Mouse (Mus musculus): ENCODE data around the gene Pkig. TPM values are rescaled to one million over a fixed set of nuclear protein-coding genes. Genes with fewer than 3 reads are reported as not detected.
A peak's percentile ranks its signal among the peaks of the same experiment; 100 is the strongest.

The Pkig gene
- polyA plus RNA-seq (2012; ENCODE audit: insufficient read depth, insufficient read length, low replicate concordance, missing spikeins) = not detected in 2 replicates

DNA sequence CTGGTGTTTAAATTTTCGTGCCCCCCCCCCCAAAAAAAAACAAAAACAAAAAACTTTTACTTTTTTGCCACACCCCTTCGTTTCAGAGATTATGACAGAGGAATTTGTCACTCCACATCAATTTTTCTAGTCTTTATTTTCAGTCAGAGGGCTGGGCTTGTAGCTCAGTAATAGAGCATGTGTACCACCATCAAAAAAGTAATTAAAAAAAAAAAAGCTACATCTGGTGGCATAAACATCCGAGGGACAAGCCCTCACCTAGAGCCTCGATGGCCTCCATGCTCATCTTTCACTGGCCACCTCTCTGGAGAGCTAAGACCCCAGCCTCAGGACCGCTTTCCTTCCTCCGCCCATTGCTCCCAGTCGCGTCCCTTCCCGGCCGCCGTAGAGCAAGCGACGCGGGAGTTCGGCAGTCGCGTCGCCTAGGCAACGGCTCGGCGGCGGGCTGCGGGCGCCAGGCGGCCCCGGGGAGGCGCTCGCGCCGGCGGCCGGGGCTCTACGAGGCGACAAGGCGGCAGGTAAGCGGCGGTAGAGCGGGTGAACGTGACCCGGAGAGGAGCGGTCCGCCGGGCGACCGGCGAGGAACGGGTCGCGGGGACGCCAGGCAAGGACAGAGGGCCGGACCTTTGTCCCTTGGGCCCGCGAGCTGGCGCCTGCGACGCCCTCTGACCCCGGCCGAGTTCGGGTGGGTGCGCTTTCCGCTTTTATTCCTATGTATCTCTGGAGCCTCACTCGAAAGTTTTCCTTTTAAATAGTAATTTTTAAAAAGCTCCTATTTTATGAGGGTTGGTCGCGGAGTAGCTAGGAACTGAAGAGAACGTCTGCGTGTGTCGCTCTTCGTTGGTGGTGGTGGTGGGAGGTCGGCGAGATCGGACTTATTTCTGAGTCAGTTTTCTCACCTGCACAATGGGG, at the start of gene Pkig:
Pkig (plus strand) TSS at position 412 of the 912 bp plus-strand sequence.
- H3K4me1 ChIP-seq (ENCODE audit: control insufficient read depth, insufficient read depth, low read length) = peaks cover 27% of the 10 kb centered on the region
- no peak for TF ChIP-seq CTCF (IDR thresholded peaks at IDR 0.05; ENCODE audit: insufficient read depth, low read depth, low read length)
- TF ChIP-seq POLR2A (IDR thresholded peaks at IDR 0.05; ENCODE audit: insufficient read depth, low read depth, low read length) = peak; percentile 69; the same call in 1 of the 2 replicates
- peak within 1 kb of the TSS; percentile 82 for H3K27ac ChIP-seq (ENCODE audit: insufficient read depth, low read depth, low read length)
- under 1% methylated on average over 71 of the region's 71 CpGs for WGBS
- peak within 1 kb of the TSS; percentile 82 for H3K4me3 ChIP-seq (ENCODE audit: insufficient read depth, low read depth, low read length)

DNA sequence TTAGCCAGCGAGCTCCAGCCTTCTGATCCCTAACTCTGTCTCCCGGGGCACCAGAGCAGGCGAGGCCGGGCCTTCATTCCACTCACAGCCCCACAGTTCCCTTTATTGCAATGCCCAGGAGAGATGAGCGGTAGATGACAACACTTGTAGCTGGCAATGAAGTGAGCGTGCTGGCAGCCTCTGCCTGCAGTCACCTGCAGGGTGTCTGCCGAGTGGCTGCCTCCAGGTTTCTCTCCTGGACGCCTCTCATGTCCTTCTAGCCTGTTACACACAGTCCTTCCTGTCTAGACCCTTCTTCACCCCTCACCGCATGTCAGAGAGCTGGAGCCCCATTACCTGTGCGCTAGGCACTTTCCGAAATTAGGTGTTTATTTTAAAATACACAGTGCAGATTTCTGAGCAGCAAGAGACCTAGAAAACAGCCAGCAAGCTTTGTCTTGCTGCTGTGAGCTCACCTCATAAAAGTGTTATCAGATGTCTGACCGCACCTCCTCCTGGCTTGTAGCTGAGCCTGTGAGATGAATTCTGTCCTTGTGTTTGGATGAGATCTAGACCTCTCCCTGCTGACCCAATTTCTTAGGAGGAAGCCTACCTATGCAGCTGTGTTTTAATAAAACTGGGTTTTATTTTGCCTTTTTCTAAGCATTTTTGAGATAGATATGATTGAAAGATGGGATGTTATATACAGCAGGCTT, 48.8 kb upstream of the Pkig start:
- no peak for TF ChIP-seq CTCF (IDR thresholded peaks at IDR 0.05; ENCODE audit: insufficient read depth, low read depth, low read length)
- TF ChIP-seq POLR2A (IDR thresholded peaks at IDR 0.05; ENCODE audit: insufficient read depth, low read depth, low read length) = no peak
- Histone ChIP-seq H3K4me3 (ENCODE audit: insufficient read depth, low read depth, low read length) (no peak overlapping the region), H3K4me1 (ENCODE audit: control insufficient read depth, insufficient read depth, low read length) (peaks cover 11% of the 10 kb centered on the region; the same call in 1 of the 2 replicates), H3K27ac (ENCODE audit: insufficient read depth, low read depth, low read length) (no peak overlapping the region)
- 83% methylated on average over 12 of the region's 12 CpGs for WGBS

DNA sequence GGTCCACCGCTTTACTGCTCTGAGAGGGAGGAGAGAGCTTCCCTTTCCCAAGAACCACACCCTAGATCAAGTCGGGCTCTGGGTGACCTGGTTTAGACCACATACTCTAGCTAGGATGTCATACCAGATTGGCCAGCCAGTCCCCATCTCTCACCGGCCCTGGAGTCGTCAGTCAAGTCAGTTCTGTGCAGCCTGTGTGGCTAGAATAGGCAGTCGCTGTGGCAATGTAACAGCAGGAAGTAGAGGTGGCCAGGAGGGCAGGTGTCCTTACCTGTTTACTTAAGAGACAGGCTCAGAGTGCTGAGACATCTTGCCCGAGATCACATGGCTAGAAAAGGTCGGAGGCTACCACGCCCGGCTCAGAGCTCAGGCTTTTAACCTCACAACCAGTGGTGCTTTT, 47.0 kb upstream of the Pkig start:
- no peak overlapping the region for H3K4me3 ChIP-seq (ENCODE audit: insufficient read depth, low read depth, low read length)
- TF ChIP-seq POLR2A (IDR thresholded peaks at IDR 0.05; ENCODE audit: insufficient read depth, low read depth, low read length) (no peak), CTCF (IDR thresholded peaks at IDR 0.05; ENCODE audit: insufficient read depth, low read depth, low read length) (no peak)
- no peak overlapping the region for H3K27ac ChIP-seq (ENCODE audit: insufficient read depth, low read depth, low read length)
- 87% methylated on average over 9 of the region's 9 CpGs for WGBS
- peaks cover 11% of the 10 kb centered on the region; the same call in 1 of the 2 replicates for H3K4me1 ChIP-seq (ENCODE audit: control insufficient read depth, insufficient read depth, low read length)

DNA sequence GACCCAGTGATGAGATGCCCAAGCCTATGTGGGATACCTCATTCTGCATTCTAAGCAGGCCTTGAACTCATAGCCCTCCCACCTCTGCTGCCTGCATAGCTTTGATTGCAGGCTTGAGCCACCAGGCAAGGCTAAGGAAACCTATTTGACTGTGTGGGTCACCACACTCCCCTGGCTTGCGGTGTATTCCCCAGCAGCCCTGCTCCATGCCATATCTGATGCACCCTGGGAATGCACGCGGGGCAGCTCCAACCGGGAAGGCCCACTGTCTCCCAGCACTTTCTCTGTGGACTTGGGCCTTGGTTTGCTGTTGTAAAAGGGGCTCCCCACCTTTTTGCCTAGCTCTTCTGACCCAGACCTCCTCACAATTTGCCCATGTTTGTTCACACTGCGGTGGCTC, 45.0 kb upstream of the Pkig start:
- no peak overlapping the region for H3K27ac ChIP-seq (ENCODE audit: insufficient read depth, low read depth, low read length)
- H3K4me3 ChIP-seq (ENCODE audit: insufficient read depth, low read depth, low read length) = no peak overlapping the region
- WGBS = 96% methylated on average over 5 of the region's 5 CpGs
- peaks cover 8% of the 10 kb centered on the region; the same call in 1 of the 2 replicates for H3K4me1 ChIP-seq (ENCODE audit: control insufficient read depth, insufficient read depth, low read length)
- TF ChIP-seq POLR2A (IDR thresholded peaks at IDR 0.05; ENCODE audit: insufficient read depth, low read depth, low read length) = no peak
- TF ChIP-seq CTCF (IDR thresholded peaks at IDR 0.05; ENCODE audit: insufficient read depth, low read depth, low read length) = no peak

DNA sequence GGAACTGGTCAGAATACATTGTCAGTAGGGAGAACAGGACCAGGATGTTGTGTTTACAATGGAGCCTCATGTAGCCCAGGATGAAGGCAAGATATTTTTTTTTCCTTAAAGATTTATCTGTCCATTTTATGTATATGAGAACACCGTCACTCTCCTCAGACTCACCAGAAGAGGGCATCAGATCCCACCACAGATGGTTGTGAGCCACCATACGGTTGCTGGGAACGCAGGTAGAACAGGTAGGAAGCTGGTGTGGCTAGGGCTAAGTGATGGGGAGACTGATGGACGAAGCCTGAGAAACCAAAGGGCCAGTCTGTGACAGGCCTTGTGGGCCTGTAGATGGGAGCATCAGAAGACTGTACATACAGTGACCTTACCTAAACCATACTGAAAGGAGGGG, 44.2 kb upstream of the Pkig start:
- no peak overlapping the region for H3K27ac ChIP-seq (ENCODE audit: insufficient read depth, low read depth, low read length)
- 93% methylated on average over 4 of the region's 4 CpGs for WGBS
- H3K4me3 ChIP-seq (ENCODE audit: insufficient read depth, low read depth, low read length) = no peak overlapping the region
- H3K4me1 ChIP-seq (ENCODE audit: control insufficient read depth, insufficient read depth, low read length) = peaks cover 8% of the 10 kb centered on the region; the same call in 1 of the 2 replicates
- TF ChIP-seq CTCF (IDR thresholded peaks at IDR 0.05; ENCODE audit: insufficient read depth, low read depth, low read length) = no peak
- no peak for TF ChIP-seq POLR2A (IDR thresholded peaks at IDR 0.05; ENCODE audit: insufficient read depth, low read depth, low read length)

DNA sequence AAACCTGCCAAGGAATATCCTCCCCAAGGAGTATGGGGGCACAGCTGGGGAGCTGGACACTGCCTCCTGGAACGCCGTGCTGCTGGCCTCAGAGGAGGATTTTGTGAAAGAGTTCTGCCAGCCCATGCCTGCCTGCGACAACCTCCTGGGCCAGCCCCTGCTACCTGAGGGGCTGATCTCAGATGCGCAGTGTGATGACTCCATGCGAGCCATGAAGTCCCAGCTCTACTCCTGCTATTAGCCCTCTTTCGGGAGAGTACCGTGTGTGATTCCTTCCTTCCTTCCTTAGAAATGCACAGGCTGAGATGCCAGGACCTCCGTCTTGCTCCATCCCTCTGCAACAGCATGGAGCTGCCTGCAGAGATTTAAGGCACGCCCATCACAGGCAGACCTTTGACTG, 42.8 kb upstream of the Pkig start:
- TF ChIP-seq CTCF (IDR thresholded peaks at IDR 0.05; ENCODE audit: insufficient read depth, low read depth, low read length) = no peak
- TF ChIP-seq POLR2A (IDR thresholded peaks at IDR 0.05; ENCODE audit: insufficient read depth, low read depth, low read length) = no peak
- H3K4me1 ChIP-seq (ENCODE audit: control insufficient read depth, insufficient read depth, low read length) = peaks cover 5% of the 10 kb centered on the region; the same call in 1 of the 2 replicates
- H3K27ac ChIP-seq (ENCODE audit: insufficient read depth, low read depth, low read length) = no peak overlapping the region
- 87% methylated on average over 9 of the region's 9 CpGs for WGBS
- no peak overlapping the region for H3K4me3 ChIP-seq (ENCODE audit: insufficient read depth, low read depth, low read length)

DNA sequence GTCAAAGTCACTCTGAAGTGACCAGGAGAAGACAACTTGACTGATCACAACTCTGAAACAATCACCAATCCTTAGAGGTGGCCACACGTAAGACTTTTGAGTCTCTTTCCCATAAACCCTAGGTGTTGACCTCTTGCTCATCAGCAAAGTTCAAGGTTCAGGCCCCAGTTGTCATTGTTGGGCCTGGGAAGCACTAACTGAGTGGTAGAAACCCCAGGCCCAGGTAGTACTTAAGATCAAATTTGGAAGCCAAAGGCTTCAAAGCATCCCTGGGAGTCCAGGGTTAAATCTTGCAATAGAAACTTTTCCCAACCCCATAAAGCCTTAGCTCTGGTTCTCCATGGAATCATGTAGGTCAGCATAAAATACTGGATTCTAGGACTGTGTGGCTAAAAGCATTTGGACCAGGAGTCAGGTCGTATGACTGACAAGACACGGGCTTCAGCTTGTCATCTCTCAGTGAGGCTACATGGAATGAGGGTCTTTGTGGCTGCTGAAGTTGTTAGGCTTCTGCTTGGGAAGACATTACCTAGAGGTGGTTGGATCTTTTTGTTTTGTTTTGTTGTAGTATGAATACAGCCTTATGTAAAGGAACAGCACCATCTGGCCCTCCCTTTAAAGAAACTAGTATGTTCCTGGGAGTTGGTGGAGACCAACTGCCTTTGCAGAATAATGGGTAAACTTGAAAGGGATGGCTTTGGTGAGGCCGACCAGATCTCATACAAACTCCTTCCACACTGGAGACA, 42.1 kb upstream of the Pkig start:
- Histone ChIP-seq H3K4me1 (ENCODE audit: control insufficient read depth, insufficient read depth, low read length) (peaks cover under 1% of the 10 kb centered on the region; the same call in 1 of the 2 replicates), H3K4me3 (ENCODE audit: insufficient read depth, low read depth, low read length) (no peak overlapping the region), H3K27ac (ENCODE audit: insufficient read depth, low read depth, low read length) (no peak overlapping the region)
- WGBS = 87% methylated on average over 4 of the region's 4 CpGs
- no peak for TF ChIP-seq POLR2A (IDR thresholded peaks at IDR 0.05; ENCODE audit: insufficient read depth, low read depth, low read length)
- no peak for TF ChIP-seq CTCF (IDR thresholded peaks at IDR 0.05; ENCODE audit: insufficient read depth, low read depth, low read length)

DNA sequence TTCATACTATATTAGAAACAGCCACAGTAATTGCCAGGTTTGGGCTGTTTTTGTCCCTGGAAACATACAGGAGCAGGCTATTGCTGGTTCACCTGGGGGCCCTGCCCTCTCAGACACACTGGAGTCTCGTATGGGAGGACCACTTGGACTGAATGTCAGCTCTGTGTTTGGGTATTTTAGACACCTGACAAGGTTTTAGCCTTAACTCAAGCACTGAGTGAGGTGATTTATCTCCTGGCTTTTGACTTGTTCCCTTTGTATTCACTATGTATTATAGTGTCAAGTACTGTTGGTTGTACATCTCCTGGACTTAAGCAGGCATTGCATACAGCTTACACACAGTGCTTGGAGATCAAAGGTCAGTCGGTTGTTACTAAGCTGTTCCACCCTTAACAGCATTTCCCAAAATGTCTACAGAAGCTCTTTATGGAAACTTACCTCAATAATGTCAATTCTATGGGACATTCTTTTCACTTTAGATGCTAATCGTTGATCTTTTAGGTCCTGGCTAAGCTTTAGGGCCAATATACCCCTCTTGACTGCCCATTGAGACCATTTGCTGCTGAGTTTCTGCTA, 41.4 kb upstream of the Pkig start:
- no peak overlapping the region for H3K27ac ChIP-seq (ENCODE audit: insufficient read depth, low read depth, low read length)
- H3K4me1 ChIP-seq (ENCODE audit: control insufficient read depth, insufficient read depth, low read length) = no peaks in the 10 kb centered on the region
- TF ChIP-seq CTCF (IDR thresholded peaks at IDR 0.05; ENCODE audit: insufficient read depth, low read depth, low read length) (no peak), POLR2A (IDR thresholded peaks at IDR 0.05; ENCODE audit: insufficient read depth, low read depth, low read length) (no peak)
- H3K4me3 ChIP-seq (ENCODE audit: insufficient read depth, low read depth, low read length) = no peak overlapping the region
- WGBS = 72% methylated on average over 3 of the region's 3 CpGs

All from olfactory bulb, adult 2 months (tissue).